Mouse (Mus musculus) 3T3-L1 (cell line): ENCODE results near the gene Galnt18.

ENCODE experiments used
- DNase-seq: peaks from one replicate; pipeline ENCODE4 v3.0.0-alpha.2; 2015; ENCODE audit warnings: low read depth, low spot score

Gene Galnt18

GRCm38 (mm10) chr7:111486811-111487333, 292.9 kb downstream of the Galnt18 start:
- no peak for DNase-seq

GRCm38 (mm10) chr7:111483896-111484295, 295.9 kb downstream of the Galnt18 start:
- DNase-seq, result no peak

GRCm38 (mm10) chr7:111483321-111483720, 296.5 kb downstream of the Galnt18 start:
- no peak for DNase-seq

- DNase-seq, result no peak
Observed at GRCm38 (mm10) chr7:111467715-111468114, 312.1 kb downstream of the Galnt18 start.

- DNase-seq, result no peak
Observed at GRCm38 (mm10) chr7:111466720-111467119, 313.1 kb downstream of the Galnt18 start.

GRCm38 (mm10) chr7:111466121-111466520, 313.7 kb downstream of the Galnt18 start:
- DNase-seq, result peak; percentile 62

GRCm38 (mm10) chr7:111459716-111460115, 320.1 kb downstream of the Galnt18 start:
- DNase-seq, result no peak

- DNase-seq, result no peak
Observed at GRCm38 (mm10) chr7:111456007-111456406, 323.8 kb downstream of the Galnt18 start.

- DNase-seq, result peak; percentile 58
Observed at GRCm38 (mm10) chr7:111455541-111455940, 324.2 kb downstream of the Galnt18 start.

GRCm38 (mm10) chr7:111452000-111452399, 327.8 kb downstream of the Galnt18 start:
- no peak for DNase-seq

- no peak for DNase-seq
Observed at GRCm38 (mm10) chr7:111450286-111451095, 329.3 kb downstream of the Galnt18 start.

GRCm38 (mm10) chr7:111433173-111433572, 346.6 kb downstream of the Galnt18 start:
- no peak for DNase-seq

- no peak for DNase-seq
Observed at GRCm38 (mm10) chr7:111427392-111427791, 352.4 kb downstream of the Galnt18 start.
